Mouse (Mus musculus): ENCODE results near the gene Aldh1l1. TPM values are rescaled to one million over a fixed set of nuclear protein-coding genes. Genes with fewer than 3 reads are reported as not detected.

Gene Aldh1l1
- polyA plus RNA-seq, 1 experiment from 2014 or later = 8.8 TPM

- Histone ChIP-seq H3K27ac (replicated peaks) (no peak overlapping the region), H3K36me3 (no peaks in the 10 kb centered on the region), H3K9ac (replicated peaks) (no peak overlapping the region), H3K27me3 (no peaks in the 10 kb centered on the region), H3K4me1 (no peaks in the 10 kb centered on the region), H3K4me2 (replicated peaks) (no peak overlapping the region), H3K9me3 (no peaks in the 10 kb centered on the region), H3K4me3 (no peak overlapping the region)
- ATAC-seq (ENCODE audit: low FRiP score, low read depth) = no peak
- 62% methylated on average over 3 of the region's 3 CpGs for WGBS
These were observed 91.9 kb downstream of the Aldh1l1 start for GRCm38 (mm10) chr6:90578174-90578573.

- H3K9me3 ChIP-seq = no peaks in the 10 kb centered on the region
- H3K4me2 ChIP-seq (replicated peaks) = no peak overlapping the region
- H3K27me3 ChIP-seq = no peaks in the 10 kb centered on the region
- ATAC-seq (ENCODE audit: low FRiP score, low read depth) = no peak
- H3K4me3 ChIP-seq = no peak overlapping the region
- H3K36me3 ChIP-seq = no peaks in the 10 kb centered on the region
- no peak overlapping the region for H3K27ac ChIP-seq (replicated peaks)
- 91% methylated on average over 2 of the region's 2 CpGs for WGBS
- H3K9ac ChIP-seq (replicated peaks) = no peak overlapping the region
- H3K4me1 ChIP-seq = no peaks in the 10 kb centered on the region
These were observed 96.1 kb downstream of the Aldh1l1 start for GRCm38 (mm10) chr6:90582331-90582730.

GRCm38 (mm10) chr6:90588113-90588512 lies 101.9 kb downstream of the Aldh1l1 start:
- Histone ChIP-seq H3K4me1 (no peaks in the 10 kb centered on the region), H3K9ac (replicated peaks) (no peak overlapping the region), H3K27ac (replicated peaks) (no peak overlapping the region), H3K9me3 (no peaks in the 10 kb centered on the region), H3K4me3 (no peak overlapping the region), H3K36me3 (no peaks in the 10 kb centered on the region), H3K27me3 (no peaks in the 10 kb centered on the region), H3K4me2 (replicated peaks) (no peak overlapping the region)
- 56% methylated on average over 5 of the region's 5 CpGs for WGBS
- no peak for ATAC-seq (ENCODE audit: low FRiP score, low read depth)

DNA sequence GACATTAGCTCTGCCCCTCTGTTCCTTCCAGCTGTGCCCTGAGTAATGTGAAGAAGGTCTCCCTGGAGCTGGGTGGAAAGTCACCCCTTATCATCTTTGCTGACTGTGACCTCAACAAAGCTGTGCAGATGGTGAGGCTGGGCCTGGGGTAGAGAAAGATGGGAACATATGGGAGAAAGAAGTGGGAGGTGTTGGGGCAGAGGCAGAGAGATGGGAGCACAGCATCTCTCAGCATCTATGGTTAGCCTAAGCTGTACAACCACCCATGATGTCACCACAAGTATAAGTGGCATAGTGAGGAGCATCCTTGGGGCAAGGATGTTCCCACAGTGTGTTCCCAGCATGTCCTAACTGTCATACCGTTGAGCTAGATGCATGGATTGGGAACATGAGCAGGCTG lies 104.5 kb downstream of the Aldh1l1 start:
- ATAC-seq (ENCODE audit: low FRiP score, low read depth) = no peak
- no peak overlapping the region for H3K4me3 ChIP-seq
- H3K9me3 ChIP-seq = peaks cover 4% of the 10 kb centered on the region; the same call in 1 of the 2 replicates
- H3K4me1 ChIP-seq = no peaks in the 10 kb centered on the region
- H3K36me3 ChIP-seq = no peaks in the 10 kb centered on the region
- no peaks in the 10 kb centered on the region for H3K27me3 ChIP-seq
- H3K27ac ChIP-seq (replicated peaks) = no peak overlapping the region
- H3K4me2 ChIP-seq (replicated peaks) = no peak overlapping the region
- H3K9ac ChIP-seq (replicated peaks) = no peak overlapping the region
- 100% methylated on average over 1 of the region's 1 CpGs for WGBS

DNA sequence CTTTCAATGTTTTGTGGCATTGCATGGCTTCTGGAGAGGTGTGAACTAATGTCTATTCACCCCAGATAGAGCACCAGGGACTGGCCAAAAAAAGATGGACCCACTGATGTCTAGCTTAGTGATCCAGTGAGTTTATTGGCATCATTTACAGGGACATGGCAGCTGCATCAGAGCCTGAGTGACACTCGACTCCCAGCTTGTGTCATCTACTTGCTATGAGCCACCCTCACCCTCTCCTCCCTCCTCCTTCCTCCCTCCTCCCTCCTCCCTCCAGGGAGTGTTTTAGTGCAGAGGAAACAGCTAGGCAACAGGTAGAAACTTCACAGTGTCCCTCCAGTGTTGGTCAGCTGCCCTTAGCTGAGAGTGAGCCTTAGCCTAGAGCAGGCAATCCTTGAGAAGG lies 108.7 kb downstream of the Aldh1l1 start:
- no peak overlapping the region for H3K9ac ChIP-seq (replicated peaks)
- no peaks in the 10 kb centered on the region for H3K36me3 ChIP-seq
- 76% methylated on average over 1 of the region's 1 CpGs for WGBS
- H3K4me2 ChIP-seq (replicated peaks) = no peak overlapping the region
- H3K4me1 ChIP-seq = no peaks in the 10 kb centered on the region
- peaks cover 4% of the 10 kb centered on the region; the same call in 1 of the 2 replicates for H3K9me3 ChIP-seq
- no peak overlapping the region for H3K27ac ChIP-seq (replicated peaks)
- no peak for ATAC-seq (ENCODE audit: low FRiP score, low read depth)
- H3K27me3 ChIP-seq = no peaks in the 10 kb centered on the region
- no peak overlapping the region for H3K4me3 ChIP-seq

- H3K4me3 ChIP-seq = no peak overlapping the region
- WGBS = 90% methylated on average over 4 of the region's 4 CpGs
These were observed 110.8 kb downstream of the Aldh1l1 start for GRCm38 (mm10) chr6:90597060-90597459.

GRCm38 (mm10) chr6:90597592-90597991 lies 111.4 kb downstream of the Aldh1l1 start:
- H3K27me3 ChIP-seq = no peaks in the 10 kb centered on the region
- H3K4me3 ChIP-seq = no peak overlapping the region
- no peaks in the 10 kb centered on the region for H3K36me3 ChIP-seq
- no peak for ATAC-seq (ENCODE audit: low FRiP score, low read depth)
- WGBS = 92% methylated on average over 2 of the region's 2 CpGs
- H3K27ac ChIP-seq (replicated peaks) = no peak overlapping the region
- H3K4me2 ChIP-seq (replicated peaks) = no peak overlapping the region
- H3K9ac ChIP-seq (replicated peaks) = no peak overlapping the region
- H3K4me1 ChIP-seq = no peaks in the 10 kb centered on the region
- H3K9me3 ChIP-seq = peaks cover 4% of the 10 kb centered on the region; the same call in 1 of the 2 replicates

More at GRCm38 (mm10) chr6:90597060-90597459, 110.8 kb downstream of the Aldh1l1 start:
- no peak overlapping the region for H3K4me2 ChIP-seq (replicated peaks)
- no peaks in the 10 kb centered on the region for H3K4me1 ChIP-seq
- H3K9me3 ChIP-seq = peaks cover 4% of the 10 kb centered on the region; the same call in 1 of the 2 replicates
- H3K27me3 ChIP-seq = no peaks in the 10 kb centered on the region
- no peaks in the 10 kb centered on the region for H3K36me3 ChIP-seq
- no peak overlapping the region for H3K27ac ChIP-seq (replicated peaks)
- no peak for ATAC-seq (ENCODE audit: low FRiP score, low read depth)
- no peak overlapping the region for H3K9ac ChIP-seq (replicated peaks)

- no peak overlapping the region for H3K27ac ChIP-seq (replicated peaks)
- H3K9ac ChIP-seq (replicated peaks) = no peak overlapping the region
- ATAC-seq (ENCODE audit: low FRiP score, low read depth) = no peak
- H3K9me3 ChIP-seq = peaks cover 4% of the 10 kb centered on the region; the same call in 1 of the 2 replicates
- H3K4me2 ChIP-seq (replicated peaks) = no peak overlapping the region
- H3K4me1 ChIP-seq = no peaks in the 10 kb centered on the region
- 0 out of 2 replicates have a peak, but pooled peaks cover 2% of the 10 kb centered on the region for H3K27me3 ChIP-seq
- H3K4me3 ChIP-seq = no peak overlapping the region
- H3K36me3 ChIP-seq = no peaks in the 10 kb centered on the region
- 92% methylated on average over 6 of the region's 6 CpGs for WGBS
These were observed 112.0 kb downstream of the Aldh1l1 start for GRCm38 (mm10) chr6:90598197-90598596.

DNA sequence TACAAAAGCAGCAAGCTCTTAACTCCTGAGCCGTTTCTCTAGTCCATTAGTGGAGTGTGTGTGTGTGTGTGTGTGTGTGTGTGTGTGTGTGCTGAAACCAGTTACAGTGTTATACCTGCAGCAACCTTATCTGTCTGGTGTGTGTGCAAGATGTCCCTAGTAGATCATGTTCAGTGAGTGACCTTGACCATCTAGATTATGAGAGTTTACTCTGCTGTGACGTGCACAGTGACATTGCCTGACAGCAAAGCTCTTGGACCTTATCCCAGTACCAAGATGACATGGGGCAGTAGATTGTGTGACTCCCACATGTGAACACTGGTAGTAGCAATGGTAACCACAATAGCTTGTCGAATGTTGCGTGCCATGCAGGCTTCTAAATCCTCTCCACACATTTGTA lies 114.1 kb downstream of the Aldh1l1 start:
- Histone ChIP-seq H3K9ac (replicated peaks) (no peak overlapping the region), H3K36me3 (no peaks in the 10 kb centered on the region), H3K4me1 (0 out of 2 replicates have a peak, but pooled peaks cover 5% of the 10 kb centered on the region), H3K27me3 (0 out of 2 replicates have a peak, but pooled peaks cover 3% of the 10 kb centered on the region), H3K4me2 (replicated peaks) (no peak overlapping the region), H3K9me3 (peaks cover 1% of the 10 kb centered on the region; the same call in 1 of the 2 replicates), H3K27ac (replicated peaks) (no peak overlapping the region), H3K4me3 (no peak overlapping the region)
- 84% methylated on average over 4 of the region's 4 CpGs for WGBS
- ATAC-seq (ENCODE audit: low FRiP score, low read depth) = no peak

DNA sequence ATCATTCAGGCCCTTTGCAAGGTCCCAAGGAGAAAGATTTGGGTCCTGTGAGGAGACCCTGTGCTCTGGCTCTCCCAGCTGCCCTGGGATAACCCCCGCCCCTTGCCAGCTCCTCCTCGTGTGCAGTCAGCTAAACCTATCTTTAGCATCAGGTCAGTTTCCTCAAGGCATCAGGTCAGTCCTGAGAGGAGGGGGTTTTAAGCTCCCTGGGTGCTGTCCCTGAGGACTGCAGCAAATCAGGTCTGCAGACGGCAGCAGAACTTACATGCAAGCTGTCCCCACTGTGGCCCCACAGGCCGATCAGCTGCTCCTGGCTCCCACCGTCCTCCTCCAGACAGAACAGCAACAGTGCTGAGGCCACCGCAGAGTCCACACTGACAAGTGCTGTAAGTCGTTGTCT lies 115.5 kb downstream of the Aldh1l1 start:
- Histone ChIP-seq H3K9me3 (no peaks in the 10 kb centered on the region), H3K4me2 (replicated peaks) (no peak overlapping the region), H3K27ac (replicated peaks) (no peak overlapping the region), H3K9ac (replicated peaks) (no peak overlapping the region), H3K36me3 (no peaks in the 10 kb centered on the region), H3K4me3 (no peak overlapping the region), H3K27me3 (peaks cover 7% of the 10 kb centered on the region), H3K4me1 (0 out of 2 replicates have a peak, but pooled peaks cover 5% of the 10 kb centered on the region)
- ATAC-seq (ENCODE audit: low FRiP score, low read depth) = no peak
- 67% methylated on average over 7 of the region's 7 CpGs for WGBS

GRCm38 (mm10) chr6:90602304-90602703 lies 116.1 kb downstream of the Aldh1l1 start:
- Histone ChIP-seq H3K36me3 (no peaks in the 10 kb centered on the region), H3K4me1 (0 out of 2 replicates have a peak, but pooled peaks cover 5% of the 10 kb centered on the region), H3K27me3 (peaks cover 7% of the 10 kb centered on the region), H3K27ac (replicated peaks) (no peak overlapping the region), H3K4me2 (replicated peaks) (no peak overlapping the region), H3K9ac (replicated peaks) (no peak overlapping the region), H3K9me3 (no peaks in the 10 kb centered on the region), H3K4me3 (no peak overlapping the region)
- 93% methylated on average over 3 of the region's 3 CpGs for WGBS
- no peak for ATAC-seq (ENCODE audit: low FRiP score, low read depth)

GRCm38 (mm10) chr6:90603126-90603525 lies 116.9 kb downstream of the Aldh1l1 start:
- Histone ChIP-seq H3K9me3 (no peaks in the 10 kb centered on the region), H3K4me3 (no peak overlapping the region), H3K9ac (replicated peaks) (no peak overlapping the region), H3K4me1 (0 out of 2 replicates have a peak, but pooled peaks cover 5% of the 10 kb centered on the region), H3K27ac (replicated peaks) (no peak overlapping the region), H3K36me3 (no peaks in the 10 kb centered on the region), H3K27me3 (peaks cover 7% of the 10 kb centered on the region), H3K4me2 (replicated peaks) (no peak overlapping the region)
- WGBS = 75% methylated on average over 7 of the region's 7 CpGs
- no peak for ATAC-seq (ENCODE audit: low FRiP score, low read depth)

- peak overlapping the region; percentile 58 for H3K4me3 ChIP-seq
- 64% methylated on average over 3 of the region's 3 CpGs for WGBS
- no peak; the same call in 1 of the 2 replicates for ATAC-seq (ENCODE audit: low FRiP score, low read depth)
These were observed 117.9 kb downstream of the Aldh1l1 start for GRCm38 (mm10) chr6:90604130-90604529.

More at GRCm38 (mm10) chr6:90604130-90604529, 117.9 kb downstream of the Aldh1l1 start:
- Histone ChIP-seq H3K9ac (replicated peaks) (no peak overlapping the region), H3K4me2 (replicated peaks) (peak overlapping the region; percentile 87), H3K9me3 (no peaks in the 10 kb centered on the region), H3K27me3 (peaks cover 7% of the 10 kb centered on the region), H3K36me3 (no peaks in the 10 kb centered on the region), H3K4me1 (0 out of 2 replicates have a peak, but pooled peaks cover 5% of the 10 kb centered on the region), H3K27ac (replicated peaks) (no peak overlapping the region)

Measured in midbrain, embryonic 12.5 days (tissue).